ENCODE assay signal across 23 mouse cellular contexts in the genomic region with DNA sequence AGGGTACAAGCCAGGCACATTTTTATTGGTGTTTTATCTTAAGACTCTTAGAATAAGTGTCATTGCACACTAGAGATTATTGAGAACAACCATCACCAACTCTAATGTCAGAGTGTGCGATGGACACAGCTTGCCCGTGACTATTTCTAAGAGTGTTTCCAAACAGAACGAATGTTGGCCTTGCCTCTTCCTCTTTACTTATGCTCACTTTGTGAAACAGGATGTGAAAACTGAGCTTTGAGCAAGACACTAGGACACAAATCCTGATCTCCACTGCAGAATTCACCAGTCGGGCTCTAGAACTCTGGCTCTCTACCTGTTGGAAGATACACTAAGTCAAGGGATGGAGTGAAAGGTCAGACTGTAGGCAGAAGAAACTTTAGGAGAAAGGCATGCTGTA.
A peak's percentile ranks its signal among the peaks of the same experiment; 100 is the strongest.
DNase-seq lines count a peak whose midpoint lies in the region; ATAC-seq lines count a peak whose summit lies in the region.
"Had no signal": no experiment of that assay in that cellular context is flagged by ENCODE, and none has a peak within 500 bp of the region (broad histone marks: within the 10 kb centered on the region; RNA-seq: fewer than 3 reads in every experiment).

No protein-coding gene starts in this region.

- no peaks in the 10 kb centered on the region for H3K4me1 ChIP-seq in brown adipose tissue, adult 24 weeks (ENCODE audit: control insufficient read depth, insufficient read depth, insufficient read length, low read length)
- H3K4me1 ChIP-seq in intestine, embryonic 15.5 days (replicated peaks): no peaks in the 10 kb centered on the region
- H3K4me1 ChIP-seq: forebrain, embryonic 10.5 days; forebrain, embryonic 13.5 days; heart, embryonic 13.5 days had no signal

- H3K27ac ChIP-seq in brown adipose tissue, adult 24 weeks (replicated peaks; ENCODE audit: low read depth, low read length): peak overlapping the region; percentile 54
- no peak overlapping the region for H3K27ac ChIP-seq in intestine, embryonic 15.5 days
- H3K27ac ChIP-seq: forebrain, embryonic 10.5 days; forebrain, embryonic 13.5 days; heart, embryonic 13.5 days; hindbrain, embryonic 14.5 days had no signal

- no peaks in the 10 kb centered on the region for H3K36me3 ChIP-seq in intestine, embryonic 15.5 days
- H3K36me3 ChIP-seq: forebrain, embryonic 10.5 days; heart, embryonic 13.5 days had no signal

- ATAC-seq in granulocyte monocyte progenitor cell, adult 5-6 weeks (replicated peaks; ENCODE audit: poor library complexity, severe bottlenecking): peak; percentile 93
- peak; percentile 85 for ATAC-seq in megakaryocyte progenitor cell, adult 5-6 weeks (replicated peaks; ENCODE audit: poor library complexity)
- ATAC-seq in intestine, embryonic 15.5 days: no peak
- ATAC-seq: CD4-positive, CD25-positive, alpha-beta regulatory T cell, adult 4 months; forebrain, embryonic 13.5 days; forebrain, embryonic 16.5 days had no signal

- H3K27me3 ChIP-seq in intestine, embryonic 15.5 days (replicated peaks): no peaks in the 10 kb centered on the region
- H3K27me3 ChIP-seq: forebrain, embryonic 13.5 days; heart, embryonic 13.5 days had no signal

- DNase-seq in left cerebral cortex, postnatal 4 days: no peak
- no peak for DNase-seq in retina, embryonic 14.5 days (ENCODE audit: low spot score)
- DNase-seq: adrenal gland, adult 8-10 months; adrenal gland, postnatal 25 days; cerebellum, adult 11 months; cerebellum, adult 2 months; cerebellum, postnatal 10 days; cerebellum, postnatal 36 days; gastrocnemius, postnatal 10 days; gastrocnemius, postnatal 36 days; heart, adult 11 months; heart, postnatal 14 days; heart, postnatal 4 days had no signal

- no peak overlapping the region for H3K4me2 ChIP-seq in intestine, embryonic 15.5 days (replicated peaks)
- H3K4me2 ChIP-seq: forebrain, embryonic 13.5 days; heart, embryonic 13.5 days; hindbrain, embryonic 14.5 days had no signal

- 88% methylated on average over 4 of the region's 4 CpGs for WGBS in intestine, embryonic 15.5 days

- intact Hi-C loops in left cerebral cortex, postnatal 4 days (cut with DNase I): no loop called here

- no peak overlapping the region for H3K4me3 ChIP-seq in brown adipose tissue, adult 24 weeks (ENCODE audit: insufficient read depth, low read depth, low read length)
- no peak overlapping the region for H3K4me3 ChIP-seq in intestine, embryonic 15.5 days (replicated peaks)
- H3K4me3 ChIP-seq: forebrain, embryonic 10.5 days; forebrain, embryonic 13.5 days; heart, embryonic 13.5 days had no signal

- no peak overlapping the region for H3K9ac ChIP-seq in intestine, embryonic 15.5 days
- H3K9ac ChIP-seq: forebrain, embryonic 13.5 days; heart, embryonic 13.5 days; hindbrain, embryonic 14.5 days had no signal

- no peaks in the 10 kb centered on the region for H3K9me3 ChIP-seq in intestine, embryonic 15.5 days
- H3K9me3 ChIP-seq: forebrain, embryonic 10.5 days; forebrain, embryonic 13.5 days; heart, embryonic 13.5 days had no signal
